Mouse (Mus musculus): ENCODE data around the gene Igflr1. TPM values are rescaled to one million over a fixed set of nuclear protein-coding genes. Genes with fewer than 3 reads are reported as not detected.

Igflr1 gene
- polyA plus RNA-seq, 1 experiment from 2014 or later, result 3.7 TPM

Small RNAs within 50 kb of the gene (microRNA-seq; reads per million reads assigned to microRNA genes)
- gene Gm38670 (3.4 reads per million, percentile 12 among the genes with 10 or more reads in this experiment), gene Mir3569 (not detected)

Other genes with a start within 250 kb of the Igflr1 start
- gene E130208F15Rik, start 243.7 kb upstream of the Igflr1 start, polyA plus RNA-seq (2015; fragmentation: Nextera tagmentation; extraction: Ambion mirVana), result 5.1 TPM in 1 of 2 replicates, not detected in the other
- gene Sdhaf1, start 241.5 kb upstream of the Igflr1 start, polyA plus RNA-seq (2015; fragmentation: Nextera tagmentation; extraction: Ambion mirVana), result 14.4 and 17.5 TPM in 2 replicates
- gene Lrfn3, start 202.7 kb upstream of the Igflr1 start, polyA plus RNA-seq (2015; fragmentation: Nextera tagmentation; extraction: Ambion mirVana), result 1.4 and 2.1 TPM in 2 replicates
- gene Tyrobp, start 151.7 kb upstream of the Igflr1 start, polyA plus RNA-seq (2015; fragmentation: Nextera tagmentation; extraction: Ambion mirVana), result 27.1 and 46.0 TPM in 2 replicates
- 0.98 and 2.7 TPM in 2 replicates for gene Hcst, start 145.6 kb upstream of the Igflr1 start, polyA plus RNA-seq (2015; fragmentation: Nextera tagmentation; extraction: Ambion mirVana)
- gene Nfkbid, start 143.7 kb upstream of the Igflr1 start, polyA plus RNA-seq (2015; fragmentation: Nextera tagmentation; extraction: Ambion mirVana), result 0.76 and 1.5 TPM in 2 replicates
- 14.7 and 21.7 TPM in 2 replicates for gene Aplp1, start 119.9 kb upstream of the Igflr1 start, polyA plus RNA-seq (2015; fragmentation: Nextera tagmentation; extraction: Ambion mirVana)
- gene Kirrel2, start 107.7 kb upstream of the Igflr1 start, polyA plus RNA-seq (2015; fragmentation: Nextera tagmentation; extraction: Ambion mirVana), result 0.16 TPM in 2 replicates
- 0.09 and 0.14 TPM in 2 replicates for gene Nphs1, start 107.1 kb upstream of the Igflr1 start, polyA plus RNA-seq (2015; fragmentation: Nextera tagmentation; extraction: Ambion mirVana)
- gene Prodh2, start 71.8 kb upstream of the Igflr1 start, polyA plus RNA-seq (2015; fragmentation: Nextera tagmentation; extraction: Ambion mirVana), result 0.15 and 0.74 TPM in 2 replicates
- 6.2 and 8.1 TPM in 2 replicates for gene Arhgap33, start 30.4 kb upstream of the Igflr1 start, polyA plus RNA-seq (2015; fragmentation: Nextera tagmentation; extraction: Ambion mirVana)
- gene Hspb6, start 13.2 kb upstream of the Igflr1 start, polyA plus RNA-seq (2015; fragmentation: Nextera tagmentation; extraction: Ambion mirVana), result 155 and 176 TPM in 2 replicates
- 8.0 and 9.4 TPM in 2 replicates for gene Proser3, start 13.1 kb upstream of the Igflr1 start, polyA plus RNA-seq (2015; fragmentation: Nextera tagmentation; extraction: Ambion mirVana)
- gene Lin37, start 5.6 kb upstream of the Igflr1 start, polyA plus RNA-seq (2015; fragmentation: Nextera tagmentation; extraction: Ambion mirVana), result 32.7 and 33.1 TPM in 2 replicates
- 90.0 and 97.8 TPM in 2 replicates for gene U2af1l4, start 2.1 kb upstream of the Igflr1 start, polyA plus RNA-seq (2015; fragmentation: Nextera tagmentation; extraction: Ambion mirVana)
- gene Gm49396, start 2.1 kb upstream of the Igflr1 start, polyA plus RNA-seq (2015; fragmentation: Nextera tagmentation; extraction: Ambion mirVana), result 8.4 and 10.8 TPM in 2 replicates
- 104 and 106 TPM in 2 replicates for gene Psenen, start 1.8 kb upstream of the Igflr1 start, polyA plus RNA-seq (2015; fragmentation: Nextera tagmentation; extraction: Ambion mirVana)
- gene Kmt2b, start 23.3 kb downstream of the Igflr1 start, polyA plus RNA-seq (2015; fragmentation: Nextera tagmentation; extraction: Ambion mirVana), result 4.2 and 4.4 TPM in 2 replicates
- gene Zbtb32, start 33.5 kb downstream of the Igflr1 start, polyA plus RNA-seq (2015; fragmentation: Nextera tagmentation; extraction: Ambion mirVana), result 0.14 and 0.23 TPM in 2 replicates
- 0.43 and 1.4 TPM in 2 replicates for gene Upk1a, start 47.4 kb downstream of the Igflr1 start, polyA plus RNA-seq (2015; fragmentation: Nextera tagmentation; extraction: Ambion mirVana)
- gene Cox6b1, start 60.7 kb downstream of the Igflr1 start, polyA plus RNA-seq (2015; fragmentation: Nextera tagmentation; extraction: Ambion mirVana), result 1,740 and 2,396 TPM in 2 replicates
- not detected in 2 replicates for gene Etv2, start 70.4 kb downstream of the Igflr1 start, polyA plus RNA-seq (2015; fragmentation: Nextera tagmentation; extraction: Ambion mirVana)
- 73.7 and 92.8 TPM in 2 replicates for gene Rbm42, start 84.9 kb downstream of the Igflr1 start, polyA plus RNA-seq (2015; fragmentation: Nextera tagmentation; extraction: Ambion mirVana)
- 23.4 and 33.8 TPM in 2 replicates for gene Haus5, start 99.6 kb downstream of the Igflr1 start, polyA plus RNA-seq (2015; fragmentation: Nextera tagmentation; extraction: Ambion mirVana)
- not detected in 2 replicates for gene Pmis2, start 106.2 kb downstream of the Igflr1 start, polyA plus RNA-seq (2015; fragmentation: Nextera tagmentation; extraction: Ambion mirVana)
- gene 2200002J24Rik, start 133.5 kb downstream of the Igflr1 start, polyA plus RNA-seq (2015; fragmentation: Nextera tagmentation; extraction: Ambion mirVana), result 1.0 and 1.4 TPM in 2 replicates
- 0.37 and 0.62 TPM in 2 replicates for gene Atp4a, start 146.8 kb downstream of the Igflr1 start, polyA plus RNA-seq (2015; fragmentation: Nextera tagmentation; extraction: Ambion mirVana)
- gene Tmem147, start 164.1 kb downstream of the Igflr1 start, polyA plus RNA-seq (2015; fragmentation: Nextera tagmentation; extraction: Ambion mirVana), result 167 and 172 TPM in 2 replicates
- gene Gapdhs, start 178.3 kb downstream of the Igflr1 start, polyA plus RNA-seq (2015; fragmentation: Nextera tagmentation; extraction: Ambion mirVana), result 0.13 TPM in 1 of 2 replicates, not detected in the other
- 1.2 and 1.5 TPM in 2 replicates for gene Sbsn, start 186.0 kb downstream of the Igflr1 start, polyA plus RNA-seq (2015; fragmentation: Nextera tagmentation; extraction: Ambion mirVana)
- 2.8 and 3.6 TPM in 2 replicates for gene Dmkn, start 198.3 kb downstream of the Igflr1 start, polyA plus RNA-seq (2015; fragmentation: Nextera tagmentation; extraction: Ambion mirVana)
- gene Krtdap, start 222.5 kb downstream of the Igflr1 start, polyA plus RNA-seq (2015; fragmentation: Nextera tagmentation; extraction: Ambion mirVana), result 3.8 and 6.4 TPM in 2 replicates

All from heart, embryonic 15.5 days (tissue).